Mouse (Mus musculus) layer of hippocampus, adult 9-11 months (tissue): ENCODE data around the gene Rpl26.
"Not testable (repeated sequence)": the region's sequence is repeated elsewhere in the genome, so short reads cannot be mapped to it uniquely, and the experiment has no call there.

ENCODE experiments used
- DNase-seq: peaks from one replicate; pipeline ENCODE4 v3.0.0; 2022

Rpl26 gene

DNA sequence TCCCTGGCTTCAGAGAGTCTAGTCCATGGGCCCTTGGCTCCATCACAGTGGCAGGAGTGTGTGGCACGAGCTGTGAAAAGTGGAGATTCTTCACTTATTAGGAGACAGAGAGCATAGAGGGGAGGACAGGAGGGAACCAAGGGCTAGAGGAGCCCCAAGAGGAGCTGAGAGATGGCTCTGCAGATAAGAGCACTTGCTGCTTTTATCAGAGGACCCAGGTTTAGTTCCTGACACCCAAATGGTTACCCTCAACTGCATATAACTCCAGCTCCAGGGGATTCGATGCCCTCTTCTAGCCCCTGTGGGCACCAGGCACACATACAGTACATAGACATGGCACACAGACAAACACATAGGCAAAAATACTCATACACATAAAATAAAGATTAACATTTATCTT is 23.4 kb downstream of the Rpl26 start:
- DNase-seq, result no peak

DNA sequence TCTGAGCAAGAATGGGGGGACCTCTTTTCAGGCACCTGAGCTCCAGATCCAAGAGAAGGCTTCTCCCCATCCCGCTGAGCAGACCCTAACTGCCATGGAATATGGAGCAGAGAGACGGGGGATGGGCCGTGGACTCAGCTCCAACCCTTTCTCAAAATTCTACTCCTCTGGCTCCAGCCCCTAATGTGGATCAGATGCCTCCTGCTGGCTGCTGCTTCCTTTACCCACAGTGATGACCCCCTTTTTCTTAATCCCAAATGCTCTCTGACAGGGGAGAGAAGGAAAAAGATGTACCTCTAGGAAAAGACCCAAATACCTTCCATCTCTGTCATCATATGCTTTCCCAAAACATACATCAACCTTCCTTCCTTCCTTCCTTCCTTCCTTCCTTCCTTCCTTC is 25.6 kb downstream of the Rpl26 start, which contains the start of gene Odf4:
Odf4 (minus strand) TSS at position 101 of the 400 bp plus-strand sequence.
- no peak for DNase-seq

DNA sequence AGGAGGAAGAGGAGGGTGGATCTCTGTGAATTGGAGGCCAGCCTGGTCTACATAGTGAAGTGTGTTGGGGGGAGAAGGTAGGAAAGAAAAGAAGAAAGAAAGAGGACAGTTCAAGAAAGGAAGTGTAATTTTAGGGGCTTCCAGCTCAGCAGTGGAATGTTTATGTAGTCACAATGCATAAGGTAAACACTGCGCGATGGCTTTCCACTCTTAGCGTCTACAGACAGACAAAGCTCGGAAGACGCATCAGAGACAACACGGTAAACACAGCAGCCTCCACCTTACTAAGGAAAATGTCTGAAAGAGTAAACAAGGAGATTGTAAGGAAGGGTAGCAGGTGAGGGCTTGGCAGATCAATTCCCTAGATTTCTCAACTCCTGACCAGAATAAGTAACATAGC is 28.6 kb downstream of the Rpl26 start:
- DNase-seq, result no peak

DNA sequence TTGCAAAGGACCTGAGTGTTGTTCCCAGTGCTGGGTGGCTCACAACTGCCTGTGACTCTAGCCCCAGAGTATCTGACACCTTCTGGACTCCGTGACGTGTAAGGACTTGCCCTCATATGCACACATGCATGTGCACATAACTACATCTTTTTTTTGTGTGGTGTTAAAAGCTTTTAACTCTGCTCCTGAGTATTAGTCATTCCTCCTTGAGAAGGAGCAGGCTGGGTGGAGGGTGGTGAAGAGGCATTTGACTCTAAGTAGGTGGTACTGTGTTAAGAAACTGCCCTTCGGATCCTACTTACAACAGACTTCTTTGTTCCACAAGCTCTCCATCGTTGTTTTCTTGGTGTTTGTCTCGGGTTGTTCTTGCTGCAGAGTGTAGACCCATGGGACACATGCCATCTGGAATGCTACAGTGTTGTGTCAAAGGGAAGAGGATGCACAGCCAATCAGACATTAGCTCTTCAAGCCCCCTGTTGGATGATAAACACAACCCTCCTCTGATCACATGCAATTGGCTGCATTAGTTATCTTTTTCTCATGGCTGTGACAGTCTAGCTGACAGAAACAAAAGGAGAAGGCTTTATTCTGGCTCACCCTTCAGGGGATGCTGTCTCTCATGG is 32.6 kb downstream of the Rpl26 start:
- no peak for DNase-seq

DNA sequence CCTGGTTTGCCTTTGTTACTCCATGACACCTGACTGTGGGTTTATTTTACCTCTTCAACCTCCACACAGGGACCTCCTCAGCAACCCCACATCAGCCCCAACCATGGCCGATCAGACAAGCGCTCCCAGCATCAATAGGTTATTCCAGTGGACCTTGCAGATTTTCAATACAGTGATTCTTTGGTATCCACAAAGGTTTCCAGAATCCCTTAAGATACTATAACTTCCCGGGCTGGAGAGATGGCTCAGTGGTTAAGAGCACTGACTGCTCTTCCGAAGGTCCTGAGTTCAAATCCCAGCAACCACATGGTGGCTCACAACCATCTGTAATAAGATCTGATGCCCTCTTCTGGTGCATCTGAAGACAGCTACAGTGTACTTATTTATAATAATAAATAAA is 35.6 kb downstream of the Rpl26 start:
- not testable (repeated sequence) for DNase-seq

DNA sequence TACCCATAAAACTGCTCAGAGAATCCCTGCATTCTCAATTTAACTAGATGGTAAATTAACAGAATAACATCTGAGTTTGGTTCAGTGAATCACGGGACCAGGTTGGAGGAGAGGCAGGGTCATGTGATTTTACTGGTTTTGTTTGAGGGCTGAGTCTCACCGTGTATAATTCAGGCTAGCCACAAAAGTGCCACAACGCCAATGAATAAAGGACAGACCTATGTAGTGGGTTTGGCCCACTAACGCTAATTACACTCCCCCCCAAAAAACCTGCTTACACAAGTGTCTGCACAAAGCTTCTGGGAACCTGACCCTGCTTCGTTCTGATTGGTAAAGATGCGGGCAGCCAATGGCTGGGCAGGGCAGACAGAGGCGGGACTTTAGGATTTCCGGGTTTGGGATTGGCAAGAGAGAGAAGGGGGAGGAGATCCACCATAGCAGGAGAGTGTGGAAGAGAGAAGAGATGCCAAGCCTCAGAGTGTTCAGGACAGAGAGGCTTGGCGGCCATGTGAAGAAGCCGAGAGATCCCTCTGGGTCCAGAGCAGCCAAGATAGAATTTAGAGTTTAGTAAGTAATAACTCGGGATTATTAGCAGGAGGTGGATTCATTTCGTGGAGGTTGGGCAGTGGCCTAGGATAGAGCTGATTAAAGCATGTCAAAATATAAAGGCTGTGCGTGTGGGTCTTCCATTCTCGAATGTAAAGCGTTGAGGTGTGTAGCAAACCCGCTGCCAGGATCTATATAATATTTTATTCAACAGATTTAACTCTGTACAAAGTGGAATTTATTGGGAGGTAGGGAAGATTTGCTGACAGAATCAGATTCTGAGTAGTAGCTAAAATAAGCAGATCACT is 38.3 kb downstream of the Rpl26 start:
- DNase-seq, result peak; percentile 93

DNA sequence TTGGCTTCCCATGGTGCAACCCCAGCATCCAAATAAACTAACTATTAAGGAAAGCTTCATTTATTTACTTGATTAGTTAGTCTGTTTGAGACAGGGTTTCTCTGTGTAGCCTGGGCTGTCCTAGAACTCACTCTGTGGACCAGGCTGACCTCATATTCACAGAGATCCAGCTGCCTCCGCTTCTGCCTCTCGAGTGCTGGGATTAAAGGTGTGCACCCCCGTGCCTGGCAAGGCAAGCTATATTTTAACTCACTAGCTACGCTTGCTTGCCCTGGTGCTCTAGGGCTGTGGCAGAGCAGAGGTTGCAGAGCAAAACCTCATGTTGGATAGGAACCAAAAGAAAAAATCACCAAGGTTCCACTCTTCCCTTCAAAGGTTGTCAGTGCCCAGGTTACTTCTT is 39.1 kb downstream of the Rpl26 start:
- no peak for DNase-seq

DNA sequence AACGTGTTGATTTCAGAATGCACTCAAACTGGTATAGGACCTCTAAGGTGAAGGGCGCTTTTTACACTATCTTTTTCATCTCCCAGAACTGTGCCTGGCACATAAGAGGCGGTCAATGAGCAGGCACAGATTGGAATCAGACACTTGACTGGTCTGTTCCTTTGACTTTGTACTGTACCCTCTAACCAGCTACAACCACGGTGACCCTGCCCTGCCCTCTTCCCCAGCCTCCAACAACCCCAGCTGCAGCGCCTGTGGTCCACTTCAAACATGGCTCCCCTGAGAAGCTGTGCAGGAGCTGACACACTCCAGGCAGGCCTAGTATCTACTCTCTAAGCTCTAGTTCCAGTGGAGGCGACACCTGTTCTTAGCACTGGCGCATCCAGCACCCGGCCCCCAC is 41.3 kb downstream of the Rpl26 start:
- DNase-seq, result no peak

DNA sequence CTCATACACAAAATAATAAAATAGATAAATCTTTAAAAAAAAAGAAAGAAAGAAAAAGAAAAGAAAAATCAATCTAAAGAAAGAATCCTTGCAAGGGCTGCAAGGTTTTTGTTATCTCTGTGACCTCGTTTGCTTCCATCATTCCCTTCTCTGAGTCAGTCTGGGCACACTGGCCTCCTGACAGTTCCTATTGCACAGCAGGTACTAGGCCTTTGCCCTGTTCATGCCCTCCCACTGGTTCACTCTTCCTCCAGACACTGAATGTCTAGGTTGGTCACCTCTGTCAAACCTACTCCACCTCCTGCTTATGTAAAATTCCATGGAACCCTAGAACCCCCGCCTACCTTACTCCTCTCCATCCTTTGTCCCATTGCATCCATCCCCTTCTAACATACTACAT is 43.9 kb downstream of the Rpl26 start:
- no peak for DNase-seq

DNA sequence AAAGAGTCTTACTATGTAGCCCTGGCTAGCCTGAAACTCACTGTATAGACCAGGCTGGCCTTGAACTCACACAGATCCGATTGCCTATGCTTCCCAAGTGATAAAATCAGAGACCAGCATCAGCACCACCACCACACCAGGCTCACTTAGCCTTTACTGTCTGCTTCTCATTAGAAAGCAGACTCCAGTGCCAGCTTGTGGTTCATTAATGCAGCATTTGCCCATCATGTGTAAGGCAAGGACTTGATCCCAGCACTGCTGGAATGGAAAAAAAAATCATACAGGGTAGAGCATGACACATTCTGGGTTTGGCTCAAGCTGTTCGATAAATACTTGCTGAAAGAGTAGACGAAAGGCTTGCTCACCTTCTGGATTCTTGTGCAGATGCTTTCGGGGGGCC is 44.6 kb downstream of the Rpl26 start:
- DNase-seq, result no peak

DNA sequence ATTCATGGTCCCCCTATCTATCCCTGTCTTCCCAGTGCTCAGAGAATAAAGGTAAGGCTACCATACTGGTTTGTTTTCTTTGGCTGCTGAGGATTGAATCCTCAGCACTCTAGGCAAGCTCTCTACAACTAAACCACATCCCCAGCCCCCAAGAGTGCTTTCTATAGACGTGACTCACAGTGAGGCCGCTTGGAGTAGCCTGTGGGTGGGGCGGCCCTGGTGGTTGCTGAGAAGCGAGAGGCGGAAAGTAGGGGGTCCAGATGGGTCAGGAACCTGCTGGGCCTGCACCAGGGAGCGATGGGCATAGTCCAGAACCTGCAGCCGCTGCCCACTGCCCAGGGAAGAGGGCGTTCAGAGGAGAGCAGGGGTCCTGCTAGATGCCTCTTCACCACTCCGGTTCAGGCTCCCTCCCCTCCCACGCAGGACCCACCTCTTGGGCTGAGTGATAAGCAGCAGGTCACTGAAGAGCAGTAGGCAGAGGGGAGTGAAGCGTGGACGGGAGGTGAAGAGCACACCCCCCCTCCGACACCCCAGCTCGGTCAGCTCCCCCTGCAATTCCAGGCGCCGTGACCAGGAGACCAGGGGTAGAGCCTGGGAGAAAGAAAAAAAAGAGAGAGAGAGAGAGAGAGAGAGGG is 45.5 kb downstream of the Rpl26 start:
- peak; percentile 43 for DNase-seq

DNA sequence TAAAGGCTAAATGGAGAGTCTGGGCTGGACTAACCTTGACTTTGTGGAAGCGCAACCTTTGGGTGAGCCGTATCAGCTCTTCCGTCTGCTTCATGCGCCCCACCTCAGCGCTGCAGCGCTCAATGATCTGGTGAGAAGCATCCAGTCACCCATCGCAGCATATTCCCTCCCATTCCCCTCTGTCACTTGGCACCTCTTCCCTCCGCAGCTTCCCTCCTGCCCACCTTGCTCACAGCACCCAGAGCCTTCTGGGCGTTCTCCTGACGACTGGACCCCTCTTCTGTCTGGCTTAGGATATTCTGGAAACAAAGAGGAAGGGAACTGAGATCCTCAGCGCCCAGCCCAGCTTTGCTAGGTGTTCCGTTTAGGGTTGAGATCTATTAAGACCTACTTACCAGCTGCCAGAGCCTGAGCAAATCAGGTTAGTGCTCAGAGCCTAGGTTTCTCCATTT is 46.2 kb downstream of the Rpl26 start:
- no peak for DNase-seq

DNA sequence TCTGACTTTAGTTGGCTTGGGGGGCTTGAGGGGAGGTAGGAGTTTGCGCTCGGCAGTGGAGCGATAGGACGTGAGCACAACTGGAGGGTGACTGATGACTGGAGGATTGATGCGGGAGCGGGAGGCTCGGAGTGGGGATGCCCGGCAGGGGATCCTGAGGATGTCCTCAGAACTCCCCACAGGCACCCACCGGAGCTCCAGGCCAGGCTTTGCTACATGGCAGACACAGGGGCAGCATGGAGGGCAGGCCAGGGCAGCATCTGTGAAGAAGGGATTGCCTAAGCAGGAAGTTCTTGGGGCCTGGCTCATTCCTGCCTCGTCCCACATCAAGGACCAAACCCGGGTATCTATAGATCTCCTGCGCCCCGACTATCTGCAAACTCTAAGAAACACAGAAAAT is 52.5 kb downstream of the Rpl26 start:
- DNase-seq, result no peak

DNA sequence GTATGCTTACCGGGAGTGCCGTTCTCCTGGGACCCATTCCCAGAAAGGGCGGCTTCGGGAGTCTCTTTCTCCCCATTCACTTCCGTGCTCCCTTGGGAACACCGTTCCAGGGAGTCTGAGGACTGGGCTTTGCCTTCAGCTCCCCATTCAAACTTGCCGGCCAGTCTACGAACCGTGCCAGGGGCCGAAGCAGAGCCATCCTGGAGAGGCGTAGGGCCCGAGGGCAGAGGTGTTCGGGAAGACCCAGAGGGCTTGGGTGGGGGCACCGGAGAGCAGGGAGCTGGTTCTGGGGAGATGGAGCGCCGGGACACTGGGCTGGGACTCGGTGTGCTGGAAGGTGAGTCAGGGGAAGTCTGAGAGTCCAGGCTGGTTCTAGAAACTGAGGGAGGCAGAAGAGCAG is 53.0 kb downstream of the Rpl26 start:
- DNase-seq, result no peak

DNA sequence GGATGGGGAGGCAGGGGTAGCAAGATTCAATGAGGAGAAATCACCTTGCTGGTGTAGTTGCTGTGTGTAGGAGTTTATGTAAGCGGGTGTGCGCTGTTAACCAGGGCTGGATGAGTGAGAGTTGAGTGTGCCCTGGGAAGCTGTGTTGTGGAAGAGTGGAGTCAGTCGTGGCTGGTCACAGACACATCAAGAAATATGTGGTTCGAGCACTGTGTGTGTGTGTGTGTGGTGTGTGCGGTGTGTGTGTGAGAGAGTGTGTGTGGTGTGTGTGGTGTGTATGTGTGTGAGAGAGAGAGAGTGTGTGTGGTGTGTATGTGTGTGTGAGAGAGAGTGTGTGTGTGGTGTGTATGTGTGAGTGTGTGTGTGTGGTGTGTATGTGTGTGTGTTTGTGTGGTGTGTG is 54.1 kb downstream of the Rpl26 start:
- no peak for DNase-seq

DNA sequence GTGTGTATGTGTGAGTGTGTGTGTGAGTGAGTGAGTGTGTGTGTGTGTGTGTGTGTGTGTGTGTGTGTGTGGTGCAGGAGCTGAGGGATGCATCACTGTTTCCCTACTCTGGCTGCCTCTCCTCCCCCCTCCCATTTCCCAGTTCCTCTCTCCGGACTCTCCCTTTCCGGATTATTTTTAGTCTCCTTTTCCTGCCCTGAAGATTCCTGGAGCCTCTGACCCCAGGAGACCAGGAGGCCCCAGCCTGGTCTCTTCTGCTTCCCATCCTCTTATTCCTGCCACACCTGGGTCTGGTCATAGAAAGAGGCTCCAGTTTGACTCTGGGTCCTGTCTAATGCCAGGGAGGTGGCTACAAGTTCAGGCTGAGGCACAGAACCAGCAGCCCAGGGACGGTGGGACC is 54.7 kb downstream of the Rpl26 start:
- DNase-seq, result no peak
